Mouse (Mus musculus) cerebellum, adult 11 months (tissue): ENCODE measurements around the gene Olfr617.
"Not testable (repeated sequence)": the region's sequence is repeated elsewhere in the genome, so short reads cannot be mapped to it uniquely, and the experiment has no call there.

Experiments
- DNase-seq: peaks from one replicate; pipeline ENCODE4 v3.0.0; 2022

Olfr617 gene

DNA sequence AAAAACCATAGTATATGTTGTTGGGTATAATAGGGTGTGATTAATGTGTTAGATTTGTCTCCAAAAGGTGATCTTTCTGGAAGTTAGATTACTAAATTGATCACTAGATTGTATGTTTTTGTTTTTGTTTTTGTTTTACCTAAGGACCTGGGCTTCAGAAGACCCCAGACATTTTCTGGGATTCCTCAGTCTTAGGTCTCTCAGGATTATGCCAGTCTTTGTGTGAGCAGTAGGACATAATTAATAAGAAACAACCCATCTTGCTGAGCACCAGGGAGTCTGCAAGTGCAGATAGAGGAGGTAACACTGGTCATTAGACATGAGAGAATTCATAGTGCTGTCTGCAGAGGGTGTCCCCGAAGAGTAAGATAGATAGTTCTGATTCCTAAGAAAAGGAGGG is at the start of gene Olfr617:
Gene Olfr617 (plus strand): TSS at position 301 of the 400 bp plus-strand sequence.
- no peak for DNase-seq

DNA sequence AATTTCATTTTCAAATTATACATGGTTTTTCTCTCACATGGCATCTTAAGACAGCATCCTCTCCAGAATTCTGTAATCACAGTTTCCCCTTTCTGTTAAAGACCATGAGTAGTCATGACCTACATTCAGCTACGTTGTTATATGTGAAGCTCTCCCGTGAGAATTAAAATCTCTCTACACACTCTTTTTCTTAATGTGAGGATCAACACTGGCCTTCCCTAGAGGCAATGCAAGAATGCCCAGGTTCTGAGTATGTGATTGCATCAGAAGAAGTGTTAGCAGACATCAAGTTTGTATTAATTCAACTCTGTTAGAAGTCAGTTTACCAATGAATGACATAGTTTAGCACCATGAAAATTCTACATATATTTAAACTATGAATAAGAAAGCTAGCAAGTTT is 30.2 kb upstream of the Olfr617 start, which contains the start of gene Olfr612:
Gene Olfr612 (minus strand): TSS at position 101 of the 400 bp plus-strand sequence.
- not testable (repeated sequence) for DNase-seq

DNA sequence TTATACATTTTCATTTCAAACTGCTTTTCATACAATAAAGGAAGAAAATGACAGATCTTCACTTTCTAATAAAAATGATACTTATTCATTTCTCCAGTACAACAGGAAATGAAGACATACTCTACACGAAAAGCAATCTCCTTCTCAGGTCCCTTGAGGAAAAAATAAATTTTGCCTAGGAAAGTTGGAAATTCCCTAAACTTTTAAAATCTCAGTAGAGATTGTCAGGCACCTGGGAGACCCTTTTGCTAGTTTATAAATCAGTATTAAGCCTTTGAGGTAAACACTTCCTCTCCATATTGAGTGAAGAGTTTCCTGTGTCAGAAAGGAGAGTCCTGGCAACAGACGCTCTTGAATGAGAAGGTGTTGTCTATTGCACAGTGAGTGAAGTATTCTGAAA is 25.1 kb upstream of the Olfr617 start, which contains the start of gene Olfr613:
Gene Olfr613 (plus strand): TSS at position 301 of the 400 bp plus-strand sequence.
- DNase-seq: no peak

DNA sequence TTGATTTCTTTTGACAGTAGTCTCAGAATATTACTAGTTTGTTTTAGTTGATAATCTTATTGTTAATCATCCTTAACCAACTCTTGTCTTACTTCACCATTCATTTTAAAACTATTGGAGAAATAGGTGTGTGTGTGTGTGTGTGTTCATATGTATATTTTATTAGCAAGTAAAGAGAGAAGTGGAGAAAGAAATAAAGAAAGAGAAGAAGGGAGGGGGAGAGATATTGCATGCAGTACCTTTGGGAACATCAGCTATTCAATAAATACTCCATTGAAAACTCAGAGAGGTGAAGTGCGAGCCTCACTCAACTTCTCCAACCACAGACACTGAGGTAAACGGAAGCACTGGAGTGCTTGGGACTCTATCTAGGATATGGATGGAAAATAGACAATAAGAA is 17.1 kb upstream of the Olfr617 start, which contains the start of gene Olfr615:
Gene Olfr615 (plus strand): TSS at position 301 of the 400 bp plus-strand sequence.
- DNase-seq: no peak

DNA sequence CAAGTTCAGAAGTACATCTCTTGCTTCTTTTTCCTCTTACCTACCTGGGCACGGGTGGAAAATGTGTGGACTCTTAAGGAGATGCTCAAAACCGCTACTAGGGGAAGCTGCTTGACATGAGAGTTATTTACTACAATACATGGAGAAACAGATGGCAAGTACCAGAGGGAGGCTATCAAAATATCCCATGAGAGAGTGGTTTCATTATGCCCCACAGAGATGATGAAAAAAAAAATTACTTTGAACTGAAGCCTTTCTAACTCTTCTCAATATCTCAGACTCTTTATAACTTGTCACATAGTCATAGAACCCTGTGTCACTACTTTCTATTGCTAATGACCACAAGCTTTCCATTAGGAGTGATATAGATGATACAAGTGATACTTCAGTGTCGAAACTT is 3.8 kb upstream of the Olfr617 start, which contains the start of gene Olfr616:
Gene Olfr616 (minus strand): TSS at position 101 of the 400 bp plus-strand sequence.
- no peak for DNase-seq

DNA sequence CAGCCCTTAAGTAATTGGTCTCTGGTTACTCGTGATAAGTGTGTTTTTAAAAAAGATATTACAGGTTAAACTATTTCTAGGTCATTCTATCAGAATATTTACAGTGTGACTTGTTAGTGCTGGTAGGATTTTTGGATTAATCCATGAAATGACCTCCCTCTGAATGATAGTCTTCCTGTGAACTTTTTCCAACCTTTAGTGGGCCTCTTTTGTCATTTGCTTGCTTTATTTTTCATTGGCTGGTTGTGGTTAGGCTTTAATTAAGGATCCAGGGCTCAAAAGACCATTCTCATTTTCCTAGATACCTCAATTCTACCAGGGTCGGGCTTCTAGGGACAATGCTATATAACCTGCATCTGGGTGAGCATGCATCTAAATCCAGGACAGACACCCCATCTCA is 16.9 kb downstream of the Olfr617 start, which contains the start of gene Olfr618:
Gene Olfr618 (plus strand): TSS at position 301 of the 400 bp plus-strand sequence.
- no peak for DNase-seq

DNA sequence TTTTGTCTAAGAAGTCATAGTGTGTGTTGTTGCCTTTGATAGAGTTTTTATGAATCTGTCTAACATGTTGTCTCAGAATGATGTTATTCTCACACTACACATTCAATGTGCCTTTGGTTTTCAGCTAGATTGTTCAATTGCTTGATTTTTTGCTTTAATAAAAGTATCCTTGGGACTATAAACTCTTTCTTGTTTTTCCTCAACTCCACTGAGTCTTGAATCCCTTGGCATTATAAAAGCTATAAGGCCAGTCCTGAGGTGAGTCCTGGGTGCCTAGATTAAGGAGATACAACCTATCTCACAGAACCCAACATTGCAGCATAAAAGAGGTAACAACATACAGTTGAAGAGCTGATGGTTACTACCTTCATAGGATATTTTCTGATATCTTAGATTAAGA is 27.4 kb downstream of the Olfr617 start, which contains the start of gene Olfr619:
Gene Olfr619 (plus strand): TSS at position 301 of the 400 bp plus-strand sequence.
- DNase-seq: no peak

DNA sequence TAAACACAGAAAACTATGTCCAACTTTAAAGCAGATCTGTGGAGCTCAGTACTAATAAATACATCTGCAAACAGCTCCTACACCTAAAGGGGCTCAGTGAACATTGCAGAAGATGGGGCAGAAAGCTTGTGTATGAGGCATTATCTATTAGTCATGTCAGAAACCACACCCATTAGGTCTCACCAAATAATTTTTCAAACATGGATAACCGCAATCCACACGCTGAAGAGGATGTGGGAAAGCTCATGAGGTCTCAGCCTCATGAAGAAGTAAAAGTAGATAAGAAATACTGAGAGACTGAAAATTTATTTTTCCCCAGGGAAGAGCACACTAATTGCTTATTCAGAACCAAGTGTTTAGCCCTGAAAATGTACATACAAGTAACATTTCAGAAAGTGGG is 34.6 kb downstream of the Olfr617 start:
- DNase-seq: no peak

DNA sequence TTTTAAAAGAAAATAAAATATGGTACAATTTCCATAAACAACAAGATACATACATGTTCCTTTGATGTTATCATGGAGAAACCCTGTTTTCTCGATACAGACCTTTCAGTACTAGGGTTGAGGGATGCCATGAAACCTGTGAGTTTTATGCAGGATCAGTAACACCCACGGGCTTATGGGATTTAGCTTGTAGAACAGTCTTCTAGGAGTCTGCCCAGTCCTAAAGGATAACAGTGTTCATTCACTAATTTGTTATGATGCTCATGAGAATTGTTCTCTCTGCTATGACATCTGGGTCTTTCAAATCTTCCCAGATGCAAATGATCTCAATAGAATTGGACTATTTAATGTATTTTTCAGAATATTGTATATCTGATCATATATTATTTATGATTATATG is 39.6 kb downstream of the Olfr617 start, which contains the start of gene Olfr620:
Gene Olfr620 (minus strand): TSS at position 101 of the 400 bp plus-strand sequence.
- DNase-seq: no peak
